Comparison of ENCODE assay signal across 1 mouse cellular context in the genomic region with DNA sequence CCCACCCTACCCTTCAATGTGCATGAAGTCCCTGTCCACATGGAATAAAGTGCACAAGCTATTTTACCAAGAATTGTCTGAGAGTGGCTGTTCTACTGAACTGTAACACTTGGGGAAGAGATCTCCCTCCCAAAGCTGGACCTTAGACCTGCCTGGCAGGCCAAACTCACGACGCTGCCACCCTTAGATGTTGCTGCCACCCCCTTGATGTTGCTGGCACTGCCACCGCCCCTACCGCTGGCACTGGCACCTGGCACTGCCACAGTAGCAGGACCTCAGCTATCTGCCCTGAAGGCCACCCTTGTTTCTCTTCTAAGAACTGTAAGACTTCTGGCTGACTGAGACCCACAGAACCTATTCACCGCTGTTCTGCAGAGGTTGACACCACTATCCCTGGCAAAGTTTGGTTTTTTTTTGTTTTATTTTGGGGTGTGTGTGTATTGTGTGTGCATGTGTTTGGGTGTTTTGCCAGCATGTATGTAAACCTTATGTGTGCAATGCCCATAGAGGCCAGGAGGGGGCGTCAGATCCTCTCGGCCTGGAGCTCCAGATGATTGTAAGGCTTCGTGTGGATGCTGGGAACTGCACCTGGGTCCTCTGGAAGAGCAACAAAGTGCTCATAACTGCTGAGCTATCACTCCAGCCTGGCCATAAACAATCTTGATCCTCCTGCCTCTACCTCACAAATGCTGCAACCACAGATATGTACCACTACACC.
TF ChIP-seq lines count a peak whose summit lies in the region.

No protein-coding gene starts in this region.

TF ChIP-seq in CH12.LX, 34 proteins besides CTCF, POLR2A, EP300 and RAD21:
- TF ChIP-seq BHLHE40 (IDR thresholded peaks at IDR 0.05; ENCODE audit: low read depth, low read length) (no peak), TBP (conservative IDR thresholded peaks at IDR 0.05; ENCODE audit: low read depth, low read length) (no peak), ZKSCAN1 (IDR thresholded peaks at IDR 0.05; ENCODE audit: borderline replicate concordance, low read depth, low read length) (no peak), MXI1 (IDR thresholded peaks at IDR 0.05; ENCODE audit: low read depth, low read length) (no peak), ETS1 (conservative IDR thresholded peaks at IDR 0.05; ENCODE audit: low read depth, low read length) (no peak), MAZ (IDR thresholded peaks at IDR 0.05; ENCODE audit: low read depth, low read length) (no peak), ELF1 (IDR thresholded peaks at IDR 0.05; ENCODE audit: low read depth, low read length) (no peak), JUN (IDR thresholded peaks at IDR 0.05; ENCODE audit: insufficient read depth, low read depth, low read length) (no peak), USF1 (IDR thresholded peaks at IDR 0.05; ENCODE audit: low read depth, low read length) (no peak), MAFK (IDR thresholded peaks at IDR 0.05; ENCODE audit: insufficient replicate concordance, low read length) (no peak), E2F4 (IDR thresholded peaks at IDR 0.05; ENCODE audit: insufficient replicate concordance, low read depth, low read length) (no peak)
